14 mouse cellular contexts compared by ENCODE assay signal in the genomic region with DNA sequence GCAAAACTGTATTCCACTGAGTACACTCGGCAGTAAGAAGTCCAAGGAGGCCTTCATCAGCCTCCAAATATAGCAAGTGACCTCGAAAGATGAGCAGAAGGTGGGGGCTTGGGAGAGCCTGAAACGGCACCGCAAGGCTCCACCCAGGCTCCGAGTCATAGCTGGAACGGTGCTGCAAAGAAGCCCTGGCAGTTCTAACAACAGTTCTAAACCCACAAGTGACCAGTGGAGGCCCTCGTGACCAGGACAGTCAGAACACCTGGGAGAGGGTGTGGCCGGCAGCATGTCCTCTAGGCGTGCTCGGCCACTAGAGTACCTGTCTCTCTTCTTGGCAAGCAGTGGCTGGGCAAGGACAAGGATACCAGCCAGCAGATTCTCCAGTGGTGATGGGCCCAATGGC. TPM values are rescaled to one million over a fixed set of nuclear protein-coding genes. Genes with fewer than 3 reads are reported as not detected.
DNase-seq lines count a peak whose midpoint lies in the region; ATAC-seq and TF ChIP-seq lines count a peak whose summit lies in the region.
"Had no signal": no experiment of that assay in that cellular context is flagged by ENCODE, and none has a peak within 500 bp of the region (broad histone marks: within the 10 kb centered on the region; RNA-seq: fewer than 3 reads in every experiment).

No protein-coding gene starts in this region.

- H3K27me3 ChIP-seq in G1E (ENCODE audit: insufficient read depth, low read length), result no peaks in the 10 kb centered on the region
- H3K27me3 ChIP-seq in hindbrain, embryonic 12.5 days, result no peaks in the 10 kb centered on the region
- H3K27me3 ChIP-seq: limb, embryonic 15.5 days had no signal

- ATAC-seq in G1E (ENCODE audit: extremely low read depth, insufficient number of reproducible peaks, low FRiP score, poor library complexity, severe bottlenecking), result no peak
- no peak for ATAC-seq in hindbrain, embryonic 12.5 days (ENCODE audit: low FRiP score)
- ATAC-seq: forebrain, embryonic 14.5 days; inflammation-experienced regulatory T-cells, adult 6 months had no signal

- H3K36me3 ChIP-seq in G1E (replicated peaks), result peaks cover 88% of the 10 kb centered on the region
- 0 out of 2 replicates have a peak, but pooled peaks cover 3% of the 10 kb centered on the region for H3K36me3 ChIP-seq in hindbrain, embryonic 12.5 days
- H3K36me3 ChIP-seq: limb, embryonic 15.5 days had no signal

- no peak overlapping the region for H3K27ac ChIP-seq in hindbrain, embryonic 12.5 days
- H3K27ac ChIP-seq: limb, embryonic 15.5 days; macrophage had no signal

- H3K4me3 ChIP-seq in G1E (ENCODE audit: low read depth, low read length), result peak overlapping the region; percentile 53; the same call in 1 of the 2 replicates
- no peak overlapping the region for H3K4me3 ChIP-seq in hindbrain, embryonic 12.5 days
- H3K4me3 ChIP-seq: limb, embryonic 15.5 days had no signal

- no peaks in the 10 kb centered on the region for H3K9me3 ChIP-seq in G1E (replicated peaks)
- H3K9me3 ChIP-seq in hindbrain, embryonic 12.5 days (replicated peaks), result no peaks in the 10 kb centered on the region
- H3K9me3 ChIP-seq: limb, embryonic 15.5 days had no signal

- WGBS in hindbrain, embryonic 12.5 days, result 85% methylated on average over 10 of the region's 10 CpGs

- H3K4me2 ChIP-seq in hindbrain, embryonic 12.5 days (replicated peaks), result no peak overlapping the region
- H3K4me2 ChIP-seq: limb, embryonic 15.5 days had no signal

- peak; percentile 71 to 84 for DNase-seq in adrenal gland, adult (ENCODE audit: inconsistent age in 2 of 2, low spot score in 1 of 2)
- DNase-seq in adrenal gland, adult 18-20 months (ENCODE audit: low spot score in 2 of 2), result no peak
- peak; percentile 29 to 31 for DNase-seq in heart, adult 9 months (ENCODE audit: low spot score in 2 of 2)
- no peak for DNase-seq in heart, adult 8-10 months (ENCODE audit: low spot score)
- no peak for DNase-seq in G1E (ENCODE audit: low spot score)
- DNase-seq in gastrocnemius, postnatal 25 days, result peak; percentile 66
- no peak for DNase-seq in lung, postnatal 10 days
- DNase-seq: kidney, postnatal 14 days; spleen, adult 18-20 months had no signal

- no peak overlapping the region for H3K9ac ChIP-seq in hindbrain, embryonic 12.5 days
- H3K9ac ChIP-seq: limb, embryonic 15.5 days had no signal

- TF ChIP-seq CTCF in G1E (IDR thresholded peaks at IDR 0.05; ENCODE audit: low read depth, low read length), result no peak

- peaks cover 97% of the 10 kb centered on the region for H3K4me1 ChIP-seq in G1E (ENCODE audit: insufficient read depth, low read depth, low read length)
- H3K4me1 ChIP-seq in hindbrain, embryonic 12.5 days, result peaks cover 33% of the 10 kb centered on the region

RNA-seq across cellular contexts. Expression of gene Mical3, which starts 27.9 kb away (rescaled TPM):
- 10 to 100 TPM; 35.7 to 46.0 TPM for total RNA-seq in adrenal gland, adult 18-20 months (2021)
- total RNA-seq in heart, adult 8-10 months (2022), result 100 to 1,000 TPM; 112 to 130 (median 120) TPM
- total RNA-seq in G1E (2014; fragmentation: Nextera tagmentation) (107 and 109 TPM in 2 replicates), G1E (2017) (20.4 and 20.9 TPM in 2 replicates)
- polyA plus RNA-seq in G1E (2012), result 29.8 and 38.1 TPM in 2 replicates
- 10 to 100 TPM; 61.6 to 65.3 TPM for total RNA-seq in gastrocnemius, postnatal 25 days (2021)
- polyA plus RNA-seq in hindbrain, embryonic 12.5 days (2016; fragmentation: Nextera tagmentation; extraction: Ambion mirVana), result 20.7 and 22.7 TPM in 2 replicates

Comparison
In these comparisons a context has a peak if more than half of its experiments do, and no peak if none do; other contexts are left out.
1. DNase-seq: peak in adrenal gland, adult (2 of 2), heart, adult 9 months (2 of 2) and gastrocnemius, postnatal 25 days (single experiment); none in adrenal gland, adult 18-20 months (0 of 2), heart, adult 8-10 months (single experiment), G1E (single experiment) and lung, postnatal 10 days (single experiment).